Mouse (Mus musculus): ENCODE data around the gene Adora1.

The Adora1 gene

GRCm38 (mm10) chr1:134240701-134241100 lies 5.5 kb upstream of the Adora1 start:
- no peak for DNase-seq (ENCODE audit: low read depth, low spot score)

GRCm38 (mm10) chr1:134237438-134237837 lies 2.2 kb upstream of the Adora1 start:
- DNase-seq (ENCODE audit: low read depth, low spot score) = no peak

GRCm38 (mm10) chr1:134236142-134236541 lies 911 bp upstream of the Adora1 start:
- no peak for DNase-seq (ENCODE audit: low read depth, low spot score)

GRCm38 (mm10) chr1:134234455-134235390 lies 508 bp downstream of the Adora1 start:
- no peak for DNase-seq (ENCODE audit: low read depth, low spot score)

GRCm38 (mm10) chr1:134233681-134234454 lies 1.4 kb downstream of the Adora1 start:
- DNase-seq (ENCODE audit: low read depth, low spot score) = no peak

- DNase-seq (ENCODE audit: low read depth, low spot score) = no peak
These were observed 2.3 kb downstream of the Adora1 start for GRCm38 (mm10) chr1:134232778-134233531.

GRCm38 (mm10) chr1:134232326-134232725 lies 2.9 kb downstream of the Adora1 start:
- no peak for DNase-seq (ENCODE audit: low read depth, low spot score)

GRCm38 (mm10) chr1:134231681-134232080 lies 3.5 kb downstream of the Adora1 start:
- DNase-seq (ENCODE audit: low read depth, low spot score) = no peak

- DNase-seq (ENCODE audit: low read depth, low spot score) = no peak
These were observed 4.0 kb downstream of the Adora1 start for GRCm38 (mm10) chr1:134231270-134231669.

- DNase-seq (ENCODE audit: low read depth, low spot score) = no peak
These were observed 4.5 kb downstream of the Adora1 start for GRCm38 (mm10) chr1:134230638-134231228.

GRCm38 (mm10) chr1:134229806-134230575 lies 5.2 kb downstream of the Adora1 start:
- no peak for DNase-seq (ENCODE audit: low read depth, low spot score)

GRCm38 (mm10) chr1:134226739-134227138 lies 8.5 kb downstream of the Adora1 start:
- DNase-seq (ENCODE audit: low read depth, low spot score) = no peak

- no peak for DNase-seq (ENCODE audit: low read depth, low spot score)
These were observed 9.9 kb downstream of the Adora1 start for GRCm38 (mm10) chr1:134225375-134225774.

- no peak for DNase-seq (ENCODE audit: low read depth, low spot score)
These were observed 10.5 kb downstream of the Adora1 start for GRCm38 (mm10) chr1:134224649-134225227.

GRCm38 (mm10) chr1:134222122-134223055 lies 12.8 kb downstream of the Adora1 start:
- DNase-seq (ENCODE audit: low read depth, low spot score) = no peak

- no peak for DNase-seq (ENCODE audit: low read depth, low spot score)
These were observed 14.1 kb downstream of the Adora1 start for GRCm38 (mm10) chr1:134221172-134221571.

- no peak for DNase-seq (ENCODE audit: low read depth, low spot score)
These were observed 15.6 kb downstream of the Adora1 start for GRCm38 (mm10) chr1:134219608-134220007.

GRCm38 (mm10) chr1:134217942-134218341 lies 17.3 kb downstream of the Adora1 start:
- DNase-seq (ENCODE audit: low read depth, low spot score) = no peak

- no peak for DNase-seq (ENCODE audit: low read depth, low spot score)
These were observed 18.2 kb downstream of the Adora1 start for GRCm38 (mm10) chr1:134217028-134217481.
